Mouse (Mus musculus) MEL (cell line): ENCODE results near the gene Rrp7a. TPM values are rescaled to one million over a fixed set of nuclear protein-coding genes. Genes with fewer than 3 reads are reported as not detected.

ENCODE experiments used
- DNase-seq: peaks from one replicate; pipeline ENCODE4 v3.0.0; 2011; ENCODE audit warnings: low read depth, low spot score
- H3K27ac ChIP-seq: 2 replicates; pipeline ENCODE4 v1.5.1; 2012; ENCODE audit warnings: low read depth, mild to moderate bottlenecking, control low read depth, low read length, moderate library complexity; ENCODE audit not compliant: control insufficient read depth
- H3K27me3 ChIP-seq, 2 experiments: fragments of 150-350 bp in 1 of 2; sonication (generic) in 1 of 2; 2 replicates each; pipeline ENCODE4 v1.6.1; 2012; ENCODE audit warnings: low read length in 2 of 2, mild to moderate bottlenecking in 2 of 2, improper control_type of control experiment in 1 of 2, moderate library complexity in 1 of 2; ENCODE audit not compliant: insufficient read depth in 2 of 2, control insufficient read depth in 1 of 2
- H3K36me3 ChIP-seq, 2 experiments: 2 replicates each; pipeline ENCODE4 v1.6.1; 2012 to 2014; ENCODE audit warnings: low read length in 2 of 2, improper control_type of control experiment in 1 of 2, inconsistent platforms in 1 of 2, mild to moderate bottlenecking in 1 of 2; ENCODE audit not compliant: insufficient read depth in 2 of 2, control insufficient read depth in 1 of 2
- H3K4me1 ChIP-seq, 2 experiments: fragments of 150-350 bp in 1 of 2; sonication (generic) in 1 of 2; 2 replicates each; pipeline ENCODE4 v1.6.1; 2012; ENCODE audit warnings: low read length in 2 of 2, improper control_type of control experiment in 1 of 2, mild to moderate bottlenecking in 1 of 2; ENCODE audit not compliant: insufficient read depth in 2 of 2, control insufficient read depth in 1 of 2
- H3K4me3 ChIP-seq, 2 experiments: fragments of 150-350 bp in 1 of 2; sonication (generic) in 1 of 2; 2 replicates each; pipeline ENCODE4 v1.5.1; 2012; ENCODE audit warnings: low read depth in 2 of 2, low read length in 2 of 2, mild to moderate bottlenecking in 2 of 2, moderate library complexity in 2 of 2, control low read depth in 1 of 2, improper control_type of control experiment in 1 of 2; ENCODE audit not compliant: control insufficient read depth in 1 of 2, insufficient read depth in 1 of 2
- H3K79me2 ChIP-seq: 2 replicates; pipeline ENCODE4 v1.6.1; 2012; ENCODE audit warnings: mild to moderate bottlenecking, low read length, moderate library complexity; ENCODE audit not compliant: control insufficient read depth, poor library complexity, insufficient read depth
- H3K9ac ChIP-seq: 2 replicates; pipeline ENCODE4 v1.6.1; 2012; ENCODE audit warnings: low read depth, mild to moderate bottlenecking, control low read depth, low read length, moderate library complexity; ENCODE audit not compliant: control insufficient read depth, poor library complexity, severe bottlenecking
- H3K9me3 ChIP-seq: fragments of 150-350 bp; sonication (generic); replicated peaks from 2 replicates; pipeline ENCODE4 v1.6.1; 2012; ENCODE audit warnings: mild to moderate bottlenecking, low read length, improper control_type of control experiment, moderate library complexity; ENCODE audit not compliant: insufficient read depth
- BHLHE40 ChIP-seq: IDR thresholded peaks from 2 replicates; pipeline ENCODE4 v1.6.1; 2012; ENCODE audit warnings: low read depth, mild to moderate bottlenecking, inconsistent platforms, low read length, improper control_type of control experiment, borderline replicate concordance
- CHD1 ChIP-seq: IDR thresholded peaks from 2 replicates; pipeline ENCODE4 v1.6.1; 2012; ENCODE audit warnings: low read depth, mild to moderate bottlenecking, inconsistent platforms, low read length, improper control_type of control experiment
- CHD2 ChIP-seq: IDR thresholded peaks from 2 replicates; pipeline ENCODE4 v1.6.1; 2011; ENCODE audit warnings: low read length, improper control_type of control experiment
- CTCF ChIP-seq, 3 experiments: IDR thresholded peaks in 2 of 3; conservative IDR thresholded peaks in 1 of 3; 2 replicates each; pipeline ENCODE4 v1.5.1; 2011 to 2012; ENCODE audit warnings: low read length in 3 of 3, low read depth in 2 of 3, mild to moderate bottlenecking in 2 of 3, improper control_type of control experiment in 1 of 3, inconsistent platforms in 1 of 3, mixed read lengths in 1 of 3, moderate library complexity in 1 of 3; ENCODE audit not compliant: control insufficient read depth in 1 of 3, insufficient read depth in 1 of 3, poor library complexity in 1 of 3, severe bottlenecking in 1 of 3
- E2F4 ChIP-seq: IDR thresholded peaks from 2 replicates; pipeline ENCODE4 v1.6.1; 2011; ENCODE audit warnings: low read depth, low read length, improper control_type of control experiment, borderline replicate concordance
- ELF1 ChIP-seq: IDR thresholded peaks from 2 replicates; pipeline ENCODE4 v1.6.1; 2014; ENCODE audit warnings: low read depth, mild to moderate bottlenecking, inconsistent platforms, low read length, improper control_type of control experiment, moderate library complexity
- EP300 ChIP-seq, 2 experiments: IDR thresholded peaks; 2 replicates each; pipeline ENCODE4 v1.6.1; 2011; ENCODE audit warnings: improper control_type of control experiment in 2 of 2, low read length in 2 of 2, low read depth in 1 of 2, mild to moderate bottlenecking in 1 of 2
- ETS1 ChIP-seq: IDR thresholded peaks from 2 replicates; pipeline ENCODE4 v1.6.1; 2012; ENCODE audit warnings: low read depth, mild to moderate bottlenecking, inconsistent platforms, low read length, improper control_type of control experiment, moderate library complexity
- GABPA ChIP-seq: IDR thresholded peaks from 2 replicates; pipeline ENCODE4 v1.6.1; 2012; ENCODE audit warnings: low read depth, mild to moderate bottlenecking, inconsistent platforms, low read length, improper control_type of control experiment, moderate library complexity
- HCFC1 ChIP-seq: IDR thresholded peaks from 2 replicates; pipeline ENCODE4 v1.6.1; 2012; ENCODE audit warnings: low read depth, mild to moderate bottlenecking, inconsistent platforms, low read length, improper control_type of control experiment, moderate library complexity
- JUND ChIP-seq: IDR thresholded peaks from 2 replicates; pipeline ENCODE4 v1.6.1; 2011; ENCODE audit warnings: low read depth, mild to moderate bottlenecking, improper control_type of control experiment, low read length
- KAT2A ChIP-seq: conservative IDR thresholded peaks from 2 replicates; pipeline ENCODE4 v1.6.1; 2012; ENCODE audit warnings: low read depth, low read length, improper control_type of control experiment, inconsistent platforms
- MAFK ChIP-seq: IDR thresholded peaks from 2 replicates; pipeline ENCODE4 v1.6.1; 2011; ENCODE audit warnings: low read depth, mild to moderate bottlenecking, low read length, improper control_type of control experiment, borderline replicate concordance
- MAX ChIP-seq: IDR thresholded peaks from 2 replicates; pipeline ENCODE4 v1.6.1; 2011; ENCODE audit warnings: low read length, improper control_type of control experiment
- MAZ ChIP-seq: IDR thresholded peaks from 2 replicates; pipeline ENCODE4 v1.6.1; 2012; ENCODE audit warnings: low read depth, mild to moderate bottlenecking, inconsistent platforms, low read length, improper control_type of control experiment
- MXI1 ChIP-seq: IDR thresholded peaks from 2 replicates; pipeline ENCODE4 v1.6.1; 2011; ENCODE audit warnings: mild to moderate bottlenecking, low read depth, low read length, improper control_type of control experiment
- MYB ChIP-seq: IDR thresholded peaks from 2 replicates; pipeline ENCODE4 v1.6.1; 2011; ENCODE audit warnings: mild to moderate bottlenecking, low read depth, low read length, improper control_type of control experiment
- MYC ChIP-seq: IDR thresholded peaks from 2 replicates; pipeline ENCODE4 v1.6.1; 2011; ENCODE audit warnings: low read depth, mild to moderate bottlenecking, low read length, improper control_type of control experiment, moderate library complexity
- NELFE ChIP-seq: IDR thresholded peaks from 2 replicates; pipeline ENCODE4 v1.6.1; 2011; ENCODE audit warnings: low read depth, low read length, improper control_type of control experiment
- NRF1 ChIP-seq: IDR thresholded peaks from 2 replicates; pipeline ENCODE4 v1.6.1; 2014; ENCODE audit warnings: low read depth, mild to moderate bottlenecking, inconsistent platforms, low read length, improper control_type of control experiment, moderate library complexity; ENCODE audit not compliant: poor library complexity, insufficient read depth, severe bottlenecking
- POLR2A ChIP-seq, 2 experiments: IDR thresholded peaks; 2 replicates each; pipeline ENCODE4 v1.6.1; 2011 to 2012; ENCODE audit warnings: low read length in 2 of 2, mild to moderate bottlenecking in 2 of 2, control low read depth in 1 of 2, improper control_type of control experiment in 1 of 2, low read depth in 1 of 2, moderate library complexity in 1 of 2; ENCODE audit not compliant: control insufficient read depth in 1 of 2, insufficient read depth in 1 of 2, poor library complexity in 1 of 2
- POLR2AphosphoS2 ChIP-seq: IDR thresholded peaks from 2 replicates; pipeline ENCODE4 v1.6.1; 2011; ENCODE audit warnings: low read length, improper control_type of control experiment
- POLR2AphosphoS5 ChIP-seq: IDR thresholded peaks from 2 replicates; pipeline ENCODE4 v1.6.1; 2012; ENCODE audit warnings: low read depth, borderline replicate concordance, mild to moderate bottlenecking, inconsistent platforms, low read length, moderate library complexity, mixed read lengths
- RCOR1 ChIP-seq: IDR thresholded peaks from 2 replicates; pipeline ENCODE4 v1.6.1; 2012; ENCODE audit warnings: low read depth, mild to moderate bottlenecking, inconsistent platforms, low read length, improper control_type of control experiment
- SIN3A ChIP-seq: IDR thresholded peaks from 2 replicates; pipeline ENCODE4 v1.6.1; 2012; ENCODE audit warnings: low read length, improper control_type of control experiment, inconsistent platforms
- SMC3 ChIP-seq: IDR thresholded peaks from 2 replicates; pipeline ENCODE4 v1.6.1; 2011; ENCODE audit warnings: low read depth, low read length, improper control_type of control experiment
- TAL1 ChIP-seq: IDR thresholded peaks from 2 replicates; pipeline ENCODE4 v1.6.1; 2012; ENCODE audit warnings: mild to moderate bottlenecking, inconsistent platforms, low read length, moderate library complexity, mixed read lengths
- TBP ChIP-seq: IDR thresholded peaks from 2 replicates; pipeline ENCODE4 v1.8.0; 2011; ENCODE audit warnings: low read depth, low read length, improper control_type of control experiment
- TCF12 ChIP-seq: IDR thresholded peaks from 2 replicates; pipeline ENCODE4 v1.6.1; 2014; ENCODE audit warnings: low read depth, mild to moderate bottlenecking, inconsistent platforms, low read length, improper control_type of control experiment, moderate library complexity
- UBTF ChIP-seq: IDR thresholded peaks from 2 replicates; pipeline ENCODE4 v1.6.1; 2012; ENCODE audit warnings: low read depth, mild to moderate bottlenecking, inconsistent platforms, low read length, improper control_type of control experiment, moderate library complexity, borderline replicate concordance; ENCODE audit not compliant: insufficient read depth
- ZC3H11A ChIP-seq: IDR thresholded peaks from 2 replicates; pipeline ENCODE4 v1.6.1; 2012; ENCODE audit warnings: low read depth, mild to moderate bottlenecking, inconsistent platforms, low read length, improper control_type of control experiment
- ZKSCAN1 ChIP-seq: IDR thresholded peaks from 2 replicates; pipeline ENCODE4 v1.6.1; 2012; ENCODE audit warnings: low read depth, mild to moderate bottlenecking, inconsistent platforms, low read length, improper control_type of control experiment, moderate library complexity
- ZMIZ1 ChIP-seq: IDR thresholded peaks from 2 replicates; pipeline ENCODE4 v1.6.1; 2012; ENCODE audit warnings: low read depth, mild to moderate bottlenecking, inconsistent platforms, low read length, improper control_type of control experiment, moderate library complexity
- ZNF384 ChIP-seq: IDR thresholded peaks from 2 replicates; pipeline ENCODE4 v1.6.1; 2012; ENCODE audit warnings: low read depth, mild to moderate bottlenecking, inconsistent platforms, low read length, improper control_type of control experiment
- polyA plus RNA-seq, 2 experiments: library from polyadenylated mRNA; stranded (reverse) in 1 of 2; unstranded in 1 of 2; fragments of >175 nt in 1 of 2; fragments of >200 nt in 1 of 2; gene quantifications; 2 replicates each; pipeline versions ENCODE4 v1.2.1 to v1.2.4; 2012; ENCODE audit warnings: low replicate concordance in 2 of 2, low read depth in 1 of 2; ENCODE audit not compliant: insufficient read length in 2 of 2, insufficient read depth in 1 of 2, missing spikeins in 1 of 2
- total RNA-seq: library from RNA; depleted of rRNA; stranded (reverse); fragments of 300-350 nt; gene quantifications from 2 replicates; pipeline ENCODE4 v1.2.3, GENCODE M21; 2012

Rrp7a gene
- total and polyA plus RNA-seq, 3 experiments, result 155 to 483 (median 283) TPM

- H3K9me3 ChIP-seq, result no peaks in the 10 kb centered on the region
- H3K79me2 ChIP-seq, result peaks cover 45% of the 10 kb centered on the region
- no peaks in the 10 kb centered on the region for H3K27me3 ChIP-seq
- H3K4me1 ChIP-seq, result peaks cover 0 to 16% of the 10 kb centered on the region in 2 experiments; a peak in 2 of 4 replicates
- H3K4me3 ChIP-seq, result peak within 1 kb of the TSS; percentile 97 to 98
- peak within 1 kb of the TSS; percentile 94 for H3K27ac ChIP-seq
- DNase-seq, result peak; percentile 98
- TF ChIP-seq MYB (no peak), RCOR1 (no peak), MAZ (no peak), POLR2A (IDR thresholded peaks at IDR 0.05; ENCODE audit: control insufficient read depth in 1 of 2, insufficient read depth in 1 of 2, low read depth in 1 of 2, low read length in 2 of 2, poor library complexity in 1 of 2) (peak; percentile 96 to 99), ELF1 (peak; percentile 91), UBTF (no peak), ZKSCAN1 (no peak), EP300 (IDR thresholded peaks at IDR 0.05; ENCODE audit: low read depth in 1 of 2, low read length in 2 of 2) (no peak), CHD1 (no peak), NELFE (peak; percentile 92), TAL1 (no peak), ZMIZ1 (peak; percentile 100), SMC3 (no peak), NRF1 (no peak), POLR2AphosphoS2 (peak; percentile 100), TCF12 (peak; percentile 56), E2F4 (no peak), MAFK (no peak), SIN3A (peak; percentile 88), MAX (no peak), ZNF384 (no peak), ZC3H11A (no peak), HCFC1 (peak; percentile 88), MYC (no peak), KAT2A (no peak; the same call in 1 of the 2 replicates), GABPA (no peak), CHD2 (peak; percentile 97), BHLHE40 (no peak), CTCF (IDR thresholded peaks at IDR 0.05 in 2 of 3, conservative IDR thresholded peaks at IDR 0.05 in 1 of 3; ENCODE audit: control insufficient read depth in 1 of 3, insufficient read depth in 1 of 3, low read depth in 2 of 3, low read length in 3 of 3, poor library complexity in 1 of 3, severe bottlenecking in 1 of 3) (no peak), POLR2AphosphoS5 (peak; percentile 99), JUND (no peak), ETS1 (peak; percentile 91), TBP (peak; percentile 99), MXI1 (no peak)
- peak within 1 kb of the TSS; percentile 91 for H3K9ac ChIP-seq
- peaks cover 2 to 7% of the 10 kb centered on the region in 2 experiments; a peak in 3 of 4 replicates for H3K36me3 ChIP-seq
Measured at GRCm38 (mm10) chr15:83149196-83150072, 26.8 kb upstream of the Rrp7a start, which contains the start of gene Poldip3. Gene Poldip3 (minus strand): TSS chr15:83149384.
